Mouse (Mus musculus): ENCODE measurements at regions not wholly inside any gene's neighbourhood (a gene's known extent, or its start where the extent isn't known, plus 50 kb on each side); places are given as distances from the start of the nearest gene placed in this dataset.

- no peak for DNase-seq (ENCODE audit: low read depth, low spot score)
These were observed 65.3 kb downstream of the Lpar4 start for GRCm38 (mm10) chrX:106985684-106986083.

DNA sequence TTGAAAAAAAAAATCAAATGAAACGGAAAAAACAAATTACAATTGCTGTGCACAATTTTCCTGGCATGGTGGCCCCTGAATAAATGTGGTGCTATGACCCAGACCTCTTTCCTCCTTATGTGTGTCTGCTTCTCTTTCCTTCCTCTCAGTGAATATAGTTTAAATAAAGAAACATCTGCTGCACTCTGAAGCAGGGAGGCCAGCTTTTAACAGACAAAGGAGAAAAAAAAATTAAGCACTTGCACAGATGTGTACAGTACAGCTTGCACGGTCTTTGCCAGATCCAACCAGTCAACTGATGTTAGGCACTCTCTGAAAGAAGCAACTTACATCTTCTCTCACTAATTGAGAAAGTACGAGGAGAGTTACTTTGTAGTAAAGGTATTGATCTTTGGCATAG is 66.4 kb downstream of the Lpar4 start:
- DNase-seq (ENCODE audit: low read depth, low spot score), result no peak

DNA sequence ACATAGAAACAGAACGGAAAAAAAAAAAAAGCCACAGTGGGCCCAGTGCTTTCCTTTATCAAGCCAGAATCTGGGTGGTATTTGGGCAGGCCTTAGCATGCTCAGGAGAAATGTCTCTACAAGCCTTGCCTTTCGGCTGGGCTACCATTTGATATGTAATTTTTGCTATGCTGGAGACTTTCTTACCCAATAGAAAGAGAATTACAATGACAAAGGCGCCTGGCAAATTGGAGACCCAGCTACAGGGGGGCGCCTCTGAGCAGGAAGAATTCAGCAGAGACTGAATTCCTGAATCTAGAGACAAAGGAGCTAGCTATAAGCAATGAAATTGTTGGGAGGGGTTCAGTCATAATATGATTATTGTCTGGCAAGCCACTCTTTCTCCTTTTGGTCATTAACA is 67.4 kb downstream of the Lpar4 start:
- DNase-seq (ENCODE audit: low read depth, low spot score), result peak; percentile 26

DNA sequence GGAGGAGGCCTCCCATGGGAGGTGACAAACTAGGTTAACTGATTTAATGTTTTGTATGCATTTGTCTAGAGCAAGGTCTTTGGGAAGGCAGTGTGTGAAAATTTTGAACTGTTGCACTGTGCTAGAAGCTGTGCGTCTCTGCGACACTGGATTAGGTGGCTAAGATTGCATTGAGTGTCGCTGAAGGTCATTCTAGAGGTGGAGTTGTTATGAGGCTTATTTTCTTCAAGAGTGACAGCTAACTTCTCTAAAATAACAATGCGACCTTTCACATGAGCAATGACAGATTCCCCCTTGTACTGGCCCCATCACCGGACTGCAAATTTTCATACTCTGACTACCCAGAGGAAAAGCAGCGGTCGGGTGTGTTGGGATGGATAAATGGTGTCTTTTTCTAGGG is 83.8 kb upstream of the P2ry10 start:
- no peak for DNase-seq (ENCODE audit: low read depth, low spot score)

- DNase-seq (ENCODE audit: low read depth, low spot score), result no peak
These were observed 79.3 kb upstream of the P2ry10 start for GRCm38 (mm10) chrX:107008968-107009367.

GRCm38 (mm10) chrX:107012615-107013014 is 75.7 kb upstream of the P2ry10 start:
- DNase-seq (ENCODE audit: low read depth, low spot score), result no peak

DNA sequence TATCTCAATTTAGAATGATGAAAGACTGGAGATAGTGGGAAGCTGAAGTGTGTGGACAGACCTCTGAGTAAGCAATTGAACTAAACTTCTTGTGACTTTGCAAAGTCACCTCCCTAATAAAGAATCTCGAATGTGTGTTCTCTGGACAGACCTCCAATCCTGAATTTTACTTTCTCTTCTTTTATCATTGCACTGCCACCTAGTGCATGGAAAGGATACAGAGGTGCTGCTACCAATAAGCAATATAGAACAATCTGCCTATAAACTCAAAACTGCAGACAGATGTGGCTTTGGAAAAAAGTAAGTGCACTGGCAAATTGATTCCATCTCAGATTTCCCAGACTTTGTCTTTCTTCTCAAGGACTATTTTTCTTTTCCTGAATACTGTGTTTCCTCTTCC is 73.0 kb upstream of the P2ry10 start:
- DNase-seq (ENCODE audit: low read depth, low spot score), result no peak

GRCm38 (mm10) chrX:107031726-107032125 is 56.6 kb upstream of the P2ry10 start:
- DNase-seq (ENCODE audit: low read depth, low spot score), result no peak

DNA sequence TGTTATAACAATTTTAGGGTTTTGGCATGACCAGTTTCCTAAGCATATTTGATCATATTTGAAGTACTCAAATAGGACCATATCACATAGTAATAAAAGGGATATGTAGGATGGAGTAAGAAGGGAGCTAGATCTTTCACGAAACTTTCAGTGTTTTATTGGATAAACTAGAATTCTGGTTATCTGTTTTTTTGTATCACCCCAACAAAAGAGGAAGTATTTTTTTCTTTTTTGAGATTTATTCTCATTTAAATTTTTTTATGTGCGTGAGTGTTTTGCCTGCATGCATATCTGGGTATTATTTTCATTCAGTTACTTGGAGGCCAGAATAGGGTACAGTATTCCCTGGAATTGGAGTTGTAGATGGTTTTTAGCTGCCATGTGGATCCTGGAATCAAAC is 50.3 kb upstream of the P2ry10 start:
- DNase-seq (ENCODE audit: low read depth, low spot score), result no peak
